Mouse (Mus musculus) stomach, embryonic 16.5 days (tissue): Measurements from ENCODE around the gene Ggt1. TPM values are rescaled to one million over a fixed set of nuclear protein-coding genes. Genes with fewer than 3 reads are reported as not detected.
"Not testable (repeated sequence)": the region's sequence is repeated elsewhere in the genome, so short reads cannot be mapped to it uniquely, and the experiment has no call there.

Source experiments
- ATAC-seq: fragments of 200-750 bp; cut with Nextera tagmentation; 2 replicates; pipeline ENCODE4 v1.8.0; 2017; ENCODE audit warnings: moderate number of reproducible peaks, moderate TSS enrichment; ENCODE audit not compliant: insufficient read depth, low FRiP score
- H3K27ac ChIP-seq: fragments of 300-500 bp; sonication (generic); 2 replicates; pipeline ENCODE4 v1.5.1; 2014; ENCODE audit warnings: low read length
- H3K27me3 ChIP-seq: fragments of 300-500 bp; sonication (generic); 2 replicates; pipeline ENCODE4 v1.6.1; 2014; ENCODE audit warnings: low read length, control low read depth, mixed read lengths; ENCODE audit not compliant: control insufficient read depth, insufficient read depth
- H3K36me3 ChIP-seq: fragments of 300-500 bp; sonication (generic); 2 replicates; pipeline ENCODE4 v1.6.1; 2014; ENCODE audit warnings: low read length; ENCODE audit not compliant: control insufficient read depth, insufficient read depth
- H3K4me1 ChIP-seq: fragments of 300-500 bp; sonication (generic); 2 replicates; pipeline ENCODE4 v1.6.1; 2014; ENCODE audit warnings: low read length, control low read depth, mixed read lengths; ENCODE audit not compliant: control insufficient read depth, insufficient read depth
- H3K4me2 ChIP-seq: fragments of 300-500 bp; sonication (generic); 2 replicates; pipeline ENCODE4 v1.6.1; 2014; ENCODE audit warnings: low read depth, low read length, mixed read lengths
- H3K4me3 ChIP-seq: fragments of 300-500 bp; sonication (generic); replicated peaks from 2 replicates; pipeline ENCODE4 v1.5.1; 2014; ENCODE audit warnings: mild to moderate bottlenecking, low read length
- H3K9ac ChIP-seq: fragments of 300-500 bp; sonication (generic); 2 replicates; pipeline ENCODE4 v1.6.1; 2014; ENCODE audit warnings: low read length
- H3K9me3 ChIP-seq: fragments of 300-500 bp; sonication (generic); replicated peaks from 2 replicates; pipeline ENCODE4 v1.6.1; 2016; ENCODE audit warnings: low read length, control low read depth; ENCODE audit not compliant: control insufficient read depth
- WGBS: fragments of 180-500 bp; shearing (Covaris S2); extraction: QIAGEN DNeasy Blood & Tissue Kit; methylation state at CpG from one replicate; pipeline ENCODE4 v1.1.7; 2014; 5-methylcytosine and 5-hydroxymethylcytosine counted together
- polyA plus RNA-seq: library from polyadenylated mRNA; unstranded; fragments of >200 nt; fragmentation: Nextera tagmentation; extraction: Ambion mirVana; gene quantifications from 2 replicates; pipeline ENCODE4 v1.2.1, GENCODE M21; 2015

Gene Ggt1
- polyA plus RNA-seq, 1 experiment from 2014 or later: 35.1 TPM

DNA sequence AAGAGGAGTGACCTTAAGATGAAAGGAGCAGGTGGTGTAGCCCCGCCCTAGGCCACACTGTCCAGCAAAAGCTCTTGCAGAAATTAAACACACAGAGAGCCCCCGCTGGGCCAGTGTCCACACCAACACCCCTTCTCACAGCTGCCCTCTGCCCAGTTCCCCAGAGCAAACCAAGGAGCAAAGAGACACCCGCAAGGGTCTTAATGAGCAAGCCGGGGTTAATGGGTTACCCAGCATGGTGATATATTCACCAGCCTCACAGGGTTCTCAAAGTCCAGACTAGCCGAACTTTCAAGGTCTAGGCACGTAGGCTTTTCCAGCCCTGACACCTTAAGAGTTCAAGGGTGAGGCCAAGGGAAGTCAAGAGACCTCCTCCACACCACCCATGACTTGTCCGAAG, 4.5 kb downstream of the Ggt1 start:
- H3K4me1 ChIP-seq: peaks cover 3% of the 10 kb centered on the region; the same call in 1 of the 2 replicates
- WGBS: 60% methylated on average over 7 of the region's 7 CpGs
- H3K9ac ChIP-seq: no peak overlapping the region
- H3K36me3 ChIP-seq: no peaks in the 10 kb centered on the region
- H3K27ac ChIP-seq: peak overlapping the region; percentile 42; the same call in 1 of the 2 replicates
- H3K4me2 ChIP-seq: no peak overlapping the region
- no peaks in the 10 kb centered on the region for H3K9me3 ChIP-seq
- peak; percentile 34; the same call in 1 of the 2 replicates for ATAC-seq
- no peak overlapping the region for H3K4me3 ChIP-seq
- H3K27me3 ChIP-seq: peaks cover 9% of the 10 kb centered on the region

GRCm38 (mm10) chr10:75566321-75566720, 4.9 kb downstream of the Ggt1 start:
- Histone ChIP-seq H3K4me1 (peaks cover 3% of the 10 kb centered on the region; the same call in 1 of the 2 replicates), H3K9me3 (no peaks in the 10 kb centered on the region), H3K4me3 (no peak overlapping the region), H3K27me3 (peaks cover 5% of the 10 kb centered on the region), H3K36me3 (no peaks in the 10 kb centered on the region), H3K9ac (no peak overlapping the region), H3K27ac (0 out of 2 replicates have a peak overlapping the region, but pooled peaks have one; percentile 42), H3K4me2 (no peak overlapping the region)
- 74% methylated on average over 5 of the region's 5 CpGs for WGBS
- no peak for ATAC-seq

GRCm38 (mm10) chr10:75566765-75567164, 5.4 kb downstream of the Ggt1 start:
- not testable (repeated sequence) for H3K9me3 ChIP-seq, H3K9ac ChIP-seq, H3K4me1 ChIP-seq, H3K27ac ChIP-seq, H3K4me2 ChIP-seq, H3K4me3 ChIP-seq, ATAC-seq, H3K27me3 ChIP-seq, H3K36me3 ChIP-seq
- whole genome bisulfite sequencing: 78% methylated on average over 2 of the region's 2 CpGs

- no peak overlapping the region; the same call in 1 of the 2 replicates for H3K4me2 ChIP-seq
- 33% methylated on average over 5 of the region's 5 CpGs for WGBS
- H3K9ac ChIP-seq: no peak overlapping the region
- no peak overlapping the region for H3K4me3 ChIP-seq
- no peak overlapping the region for H3K27ac ChIP-seq
- H3K36me3 ChIP-seq: no peaks in the 10 kb centered on the region
- no peaks in the 10 kb centered on the region for H3K9me3 ChIP-seq
- peaks cover 3% of the 10 kb centered on the region; the same call in 1 of the 2 replicates for H3K4me1 ChIP-seq
- no peak for ATAC-seq
- H3K27me3 ChIP-seq: no peaks in the 10 kb centered on the region
Measured at GRCm38 (mm10) chr10:75568029-75568428, 6.6 kb downstream of the Ggt1 start.

DNA sequence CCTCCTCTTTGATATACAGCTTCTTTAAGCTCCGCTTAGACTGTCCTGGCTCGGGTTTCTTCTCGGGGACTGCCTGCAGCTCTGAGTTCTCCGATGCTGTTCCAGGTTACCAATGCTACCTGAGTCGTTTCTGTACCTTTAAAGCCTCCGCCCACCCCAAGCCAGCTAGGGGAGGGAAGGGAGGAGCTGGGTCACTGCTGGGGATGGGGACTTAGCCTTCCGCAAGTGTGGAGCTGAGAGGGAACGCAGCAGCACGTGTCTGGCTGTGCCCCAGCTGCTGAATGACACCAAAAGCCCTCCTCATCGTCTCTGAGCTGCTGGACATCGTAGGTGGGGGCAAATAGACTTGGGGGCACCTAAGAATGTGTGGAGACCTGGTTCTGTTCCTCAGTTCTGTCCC, 7.0 kb downstream of the Ggt1 start:
- WGBS: 9% methylated on average over 11 of the region's 11 CpGs
- Histone ChIP-seq H3K4me1 (peaks cover 3% of the 10 kb centered on the region; the same call in 1 of the 2 replicates), H3K4me3 (peak overlapping the region; percentile 25), H3K27me3 (no peaks in the 10 kb centered on the region), H3K4me2 (peak overlapping the region; percentile 40), H3K9me3 (no peaks in the 10 kb centered on the region), H3K9ac (peak overlapping the region; percentile 26; the same call in 1 of the 2 replicates), H3K27ac (no peak overlapping the region), H3K36me3 (no peaks in the 10 kb centered on the region)
- 0 out of 2 replicates have a peak, but pooled peaks have one; percentile 21 for ATAC-seq

DNA sequence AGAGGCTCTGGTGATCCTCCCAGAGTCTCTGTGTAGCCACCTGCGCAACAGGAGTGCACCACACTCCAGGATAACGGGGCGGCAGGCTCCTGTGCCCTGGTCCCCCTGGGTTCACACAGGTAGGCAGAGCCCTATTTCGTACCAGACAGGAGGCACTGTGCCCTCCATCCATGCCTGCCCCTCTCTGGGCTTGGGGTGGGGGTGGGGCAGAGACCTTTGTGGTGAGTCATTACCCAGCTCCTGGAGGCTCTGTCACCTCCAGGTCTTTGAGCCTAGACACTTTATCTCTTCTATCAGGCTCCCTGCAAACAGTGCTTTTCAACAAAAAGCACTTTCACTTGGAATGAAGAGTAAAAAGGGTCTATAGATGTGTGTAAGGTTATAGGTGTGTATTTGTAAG, 7.4 kb downstream of the Ggt1 start:
- H3K9ac ChIP-seq: 0 out of 2 replicates have a peak overlapping the region, but pooled peaks have one; percentile 26
- peak overlapping the region; percentile 25 for H3K4me3 ChIP-seq

DNA sequence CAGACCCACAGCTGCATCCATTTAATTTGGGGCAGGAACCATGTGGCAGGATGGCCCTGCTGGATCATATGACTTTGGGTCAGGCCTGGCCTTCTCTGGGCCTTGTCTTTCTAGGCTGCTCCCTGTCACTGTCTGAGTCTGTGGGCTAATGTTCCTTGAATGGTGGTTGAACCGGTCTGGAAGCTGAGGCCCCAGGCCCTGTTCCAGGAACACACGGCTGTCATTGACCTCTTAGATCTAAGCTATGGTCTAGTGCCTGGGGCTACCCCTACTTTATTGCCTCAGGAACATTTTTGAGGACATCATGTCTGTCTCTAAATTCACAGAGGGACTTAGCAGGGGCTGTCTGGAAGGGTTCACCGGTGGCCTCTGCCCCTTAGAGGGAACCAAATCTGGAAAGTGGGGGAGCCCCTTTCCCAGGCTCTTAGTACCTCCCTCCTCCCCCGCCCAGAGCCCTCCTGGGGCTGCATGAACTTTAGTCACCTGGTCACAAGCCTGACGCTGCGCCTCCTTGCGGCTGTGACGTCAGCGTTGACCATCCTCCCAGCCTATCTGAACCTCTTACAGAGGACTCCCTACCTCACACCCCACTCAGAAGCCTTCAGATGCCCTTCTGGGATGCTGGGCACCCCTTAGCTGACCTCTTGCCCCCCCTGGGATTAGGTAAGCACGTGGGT, 9.7 kb downstream of the Ggt1 start:
- Histone ChIP-seq H3K4me2 (no peak overlapping the region), H3K27me3 (no peaks in the 10 kb centered on the region), H3K9ac (no peak overlapping the region), H3K9me3 (no peaks in the 10 kb centered on the region), H3K4me3 (no peak overlapping the region), H3K36me3 (no peaks in the 10 kb centered on the region), H3K27ac (no peak overlapping the region), H3K4me1 (no peaks in the 10 kb centered on the region; the same call in 1 of the 2 replicates)
- no peak for ATAC-seq
- 39% methylated on average over 10 of the region's 10 CpGs for WGBS

More for the DNA sequence above, 7.4 kb downstream of the Ggt1 start:
- peaks cover 3% of the 10 kb centered on the region; the same call in 1 of the 2 replicates for H3K4me1 ChIP-seq
- H3K9me3 ChIP-seq: no peaks in the 10 kb centered on the region
- peak overlapping the region; percentile 40 for H3K4me2 ChIP-seq
- no peaks in the 10 kb centered on the region for H3K36me3 ChIP-seq
- no peaks in the 10 kb centered on the region for H3K27me3 ChIP-seq
- WGBS: 25% methylated on average over 4 of the region's 4 CpGs
- no peak overlapping the region for H3K27ac ChIP-seq
- ATAC-seq: no peak

GRCm38 (mm10) chr10:75571937-75572336, 10.5 kb downstream of the Ggt1 start:
- 52% methylated on average over 9 of the region's 9 CpGs for WGBS
- H3K4me1 ChIP-seq: no peaks in the 10 kb centered on the region; the same call in 1 of the 2 replicates
- H3K4me2 ChIP-seq: no peak overlapping the region

GRCm38 (mm10) chr10:75573181-75573580, 11.8 kb downstream of the Ggt1 start:
- no peak overlapping the region for H3K9ac ChIP-seq
- H3K4me1 ChIP-seq: no peaks in the 10 kb centered on the region; the same call in 1 of the 2 replicates
- H3K9me3 ChIP-seq: no peaks in the 10 kb centered on the region
- H3K4me3 ChIP-seq: no peak overlapping the region
- no peaks in the 10 kb centered on the region for H3K27me3 ChIP-seq
- H3K4me2 ChIP-seq: no peak overlapping the region
- no peak for ATAC-seq
- WGBS: 77% methylated on average over 10 of the region's 10 CpGs
- no peaks in the 10 kb centered on the region for H3K36me3 ChIP-seq
- no peak overlapping the region for H3K27ac ChIP-seq

More at GRCm38 (mm10) chr10:75571937-75572336, 10.5 kb downstream of the Ggt1 start:
- H3K27ac ChIP-seq: no peak overlapping the region
- no peak overlapping the region for H3K4me3 ChIP-seq
- H3K9me3 ChIP-seq: no peaks in the 10 kb centered on the region
- H3K36me3 ChIP-seq: no peaks in the 10 kb centered on the region
- H3K9ac ChIP-seq: no peak overlapping the region
- no peak for ATAC-seq
- no peaks in the 10 kb centered on the region for H3K27me3 ChIP-seq
